Mouse (Mus musculus) testis, adult 2 months (tissue): ENCODE results near the gene Guk1.

ENCODE experiments used
- CTCF ChIP-seq: fragments of 200-500 bp; IDR thresholded peaks from 2 replicates; pipeline ENCODE4 v1.5.1; 2012; ENCODE audit warnings: low read depth, mild to moderate bottlenecking, inconsistent platforms, low read length, moderate library complexity; ENCODE audit not compliant: control insufficient read depth, insufficient read depth, insufficient replicate concordance
- POLR2A ChIP-seq: fragments of 200-500 bp; IDR thresholded peaks from 2 replicates; pipeline ENCODE4 v1.6.1; 2012; ENCODE audit warnings: low read depth, mild to moderate bottlenecking, inconsistent platforms, low read length, moderate library complexity; ENCODE audit not compliant: control insufficient read depth

- TF ChIP-seq POLR2A, result no peak
- no peak for TF ChIP-seq CTCF
Measured at GRCm38 (mm10) chr11:59192059-59192386, at the start of gene Guk1.
